Mouse (Mus musculus) midbrain, embryonic 13.5 days (tissue): ENCODE results near the gene Apol11b. TPM values are rescaled to one million over a fixed set of nuclear protein-coding genes. Genes with fewer than 3 reads are reported as not detected.

Experiments used
- ATAC-seq: fragments of 200-750 bp; cut with Nextera tagmentation; 2 replicates; pipeline ENCODE4 v1.8.0; 2017; ENCODE audit warnings: mild to moderate bottlenecking, moderate TSS enrichment, moderate library complexity
- H3K27ac ChIP-seq: fragments of 300-500 bp; sonication (generic); 2 replicates; pipeline ENCODE4 v1.5.1; 2015; ENCODE audit warnings: inconsistent platforms, mild to moderate bottlenecking, moderate library complexity
- H3K27me3 ChIP-seq: fragments of 300-500 bp; sonication (generic); 2 replicates; pipeline ENCODE4 v1.6.1; 2015; ENCODE audit warnings: mild to moderate bottlenecking, inconsistent platforms
- H3K36me3 ChIP-seq: fragments of 300-500 bp; sonication (generic); 2 replicates; pipeline ENCODE4 v1.6.1; 2015; ENCODE audit warnings: mild to moderate bottlenecking, inconsistent platforms
- H3K4me1 ChIP-seq: fragments of 300-500 bp; sonication (generic); replicated peaks from 2 replicates; pipeline ENCODE4 v1.6.1; 2015; ENCODE audit warnings: inconsistent platforms
- H3K4me2 ChIP-seq: fragments of 300-500 bp; sonication (generic); replicated peaks from 2 replicates; pipeline ENCODE4 v1.6.1; 2015; ENCODE audit warnings: moderate library complexity, mild to moderate bottlenecking, inconsistent platforms
- H3K4me3 ChIP-seq: fragments of 300-500 bp; sonication (generic); replicated peaks from 2 replicates; pipeline ENCODE4 v1.5.1; 2015; ENCODE audit warnings: mild to moderate bottlenecking, inconsistent platforms
- H3K9ac ChIP-seq: fragments of 300-500 bp; sonication (generic); replicated peaks from 2 replicates; pipeline ENCODE4 v1.6.1; 2015; ENCODE audit warnings: mild to moderate bottlenecking, inconsistent platforms
- H3K9me3 ChIP-seq: fragments of 300-500 bp; sonication (generic); 2 replicates; pipeline ENCODE4 v1.6.1; 2016; ENCODE audit warnings: mild to moderate bottlenecking, inconsistent platforms
- WGBS: fragments of 180-500 bp; shearing (Covaris S2); methylation state at CpG from one replicate; pipeline ENCODE4 v1.1.7; 2015; 5-methylcytosine and 5-hydroxymethylcytosine counted together
- polyA plus RNA-seq: library from polyadenylated mRNA; unstranded; fragments of >200 nt; fragmentation: Nextera tagmentation; extraction: Ambion mirVana; gene quantifications from 2 replicates; pipeline ENCODE4 v1.2.1, GENCODE M21; 2015

Gene Apol11b
- polyA plus RNA-seq, 1 experiment from 2014 or later, result not detected

GRCm38 (mm10) chr15:77598429-77598828 lies 44.7 kb downstream of the Apol11b start:
- no peak for ATAC-seq

GRCm38 (mm10) chr15:77595961-77596360 lies 47.1 kb downstream of the Apol11b start, which contains the start of gene Apol10b:
TSS of gene Apol10b (minus strand) at chr15:77596125.
- H3K4me2 ChIP-seq, result no peak within 1 kb of the TSS
- H3K9ac ChIP-seq, result no peak within 1 kb of the TSS
- no peaks in the 10 kb centered on the region for H3K9me3 ChIP-seq
- 66% methylated on average over 5 of the region's 5 CpGs for WGBS
- H3K4me1 ChIP-seq, result no peaks in the 10 kb centered on the region
- H3K27ac ChIP-seq, result no peak within 1 kb of the TSS
- H3K27me3 ChIP-seq, result no peaks in the 10 kb centered on the region
- no peak for ATAC-seq
- H3K4me3 ChIP-seq, result no peak within 1 kb of the TSS
- H3K36me3 ChIP-seq, result no peaks in the 10 kb centered on the region

More at GRCm38 (mm10) chr15:77598429-77598828, 44.7 kb downstream of the Apol11b start:
- Histone ChIP-seq H3K36me3 (no peaks in the 10 kb centered on the region), H3K9me3 (no peaks in the 10 kb centered on the region), H3K27ac (no peak overlapping the region), H3K9ac (no peak overlapping the region), H3K4me3 (no peak overlapping the region), H3K27me3 (no peaks in the 10 kb centered on the region), H3K4me1 (no peaks in the 10 kb centered on the region), H3K4me2 (no peak overlapping the region)
- WGBS, result 84% methylated on average over 3 of the region's 3 CpGs

- no peaks in the 10 kb centered on the region for H3K4me1 ChIP-seq
- no peak overlapping the region for H3K4me2 ChIP-seq
- H3K27me3 ChIP-seq, result no peaks in the 10 kb centered on the region
- H3K9me3 ChIP-seq, result no peaks in the 10 kb centered on the region
- no peak overlapping the region for H3K27ac ChIP-seq
- 74% methylated on average over 1 of the region's 1 CpGs for WGBS
- H3K4me3 ChIP-seq, result no peak overlapping the region
- no peaks in the 10 kb centered on the region for H3K36me3 ChIP-seq
- H3K9ac ChIP-seq, result no peak overlapping the region
- no peak for ATAC-seq
These were observed 49.5 kb downstream of the Apol11b start for GRCm38 (mm10) chr15:77593557-77593956.

GRCm38 (mm10) chr15:77590881-77591280 lies 52.2 kb downstream of the Apol11b start:
- Histone ChIP-seq H3K4me3 (no peak overlapping the region), H3K27ac (no peak overlapping the region), H3K9me3 (no peaks in the 10 kb centered on the region), H3K9ac (no peak overlapping the region), H3K4me1 (no peaks in the 10 kb centered on the region), H3K27me3 (no peaks in the 10 kb centered on the region), H3K4me2 (no peak overlapping the region), H3K36me3 (no peaks in the 10 kb centered on the region)
- no peak for ATAC-seq
- WGBS, result 62% methylated on average over 2 of the region's 2 CpGs

- Histone ChIP-seq H3K4me3 (no peak overlapping the region), H3K4me1 (no peaks in the 10 kb centered on the region)
These were observed 54.1 kb downstream of the Apol11b start for GRCm38 (mm10) chr15:77588981-77589380.

GRCm38 (mm10) chr15:77587026-77587425 lies 56.1 kb downstream of the Apol11b start:
- Histone ChIP-seq H3K4me2 (no peak overlapping the region), H3K27ac (no peak overlapping the region), H3K4me1 (no peaks in the 10 kb centered on the region), H3K9ac (no peak overlapping the region), H3K9me3 (peaks cover 8% of the 10 kb centered on the region; the same call in 1 of the 2 replicates), H3K27me3 (no peaks in the 10 kb centered on the region), H3K36me3 (no peaks in the 10 kb centered on the region), H3K4me3 (no peak overlapping the region)
- no peak for ATAC-seq

More at GRCm38 (mm10) chr15:77588981-77589380, 54.1 kb downstream of the Apol11b start:
- ATAC-seq, result no peak
- Histone ChIP-seq H3K27me3 (no peaks in the 10 kb centered on the region), H3K4me2 (no peak overlapping the region), H3K36me3 (no peaks in the 10 kb centered on the region), H3K27ac (no peak overlapping the region), H3K9me3 (no peaks in the 10 kb centered on the region), H3K9ac (no peak overlapping the region)

Other genes starting within 250 kb of the Apol11b start
- not detected in 2 replicates for gene Apol7a, start 244.2 kb downstream of the Apol11b start, polyA plus RNA-seq
- gene Apol9a, start 232.2 kb downstream of the Apol11b start, polyA plus RNA-seq, result 0.04 TPM in 1 of 2 replicates, not detected in the other
- not detected in 2 replicates for gene Apol7b, start 195.8 kb downstream of the Apol11b start, polyA plus RNA-seq
- gene Apol10a, start 166.2 kb downstream of the Apol11b start, polyA plus RNA-seq, result not detected in 2 replicates
- not detected in 2 replicates for gene Apol11a, start 135.0 kb downstream of the Apol11b start, polyA plus RNA-seq
- gene Apol7c, start 110.0 kb downstream of the Apol11b start, polyA plus RNA-seq, result not detected in 2 replicates
- gene 1700025B11Rik, start 81.4 kb downstream of the Apol11b start, polyA plus RNA-seq, result not detected in 2 replicates
- gene Apol10b, start 47.2 kb downstream of the Apol11b start, polyA plus RNA-seq, result not detected in 2 replicates
- not detected in 2 replicates for gene Gm36245, start 44.0 kb downstream of the Apol11b start, polyA plus RNA-seq
- not detected in 2 replicates for gene Apol7e, start 55.6 kb upstream of the Apol11b start, polyA plus RNA-seq
- gene Apol9b, start 85.8 kb upstream of the Apol11b start, polyA plus RNA-seq, result not detected in 2 replicates
- 0.23 TPM in 1 of 2 replicates, not detected in the other for gene Apol8, start 113.7 kb upstream of the Apol11b start, polyA plus RNA-seq
- 11.8 and 14.1 TPM in 2 replicates for gene Myh9, start 198.9 kb upstream of the Apol11b start, polyA plus RNA-seq